Comparison of ENCODE assay signal across 19 mouse cellular contexts in the genomic region with DNA sequence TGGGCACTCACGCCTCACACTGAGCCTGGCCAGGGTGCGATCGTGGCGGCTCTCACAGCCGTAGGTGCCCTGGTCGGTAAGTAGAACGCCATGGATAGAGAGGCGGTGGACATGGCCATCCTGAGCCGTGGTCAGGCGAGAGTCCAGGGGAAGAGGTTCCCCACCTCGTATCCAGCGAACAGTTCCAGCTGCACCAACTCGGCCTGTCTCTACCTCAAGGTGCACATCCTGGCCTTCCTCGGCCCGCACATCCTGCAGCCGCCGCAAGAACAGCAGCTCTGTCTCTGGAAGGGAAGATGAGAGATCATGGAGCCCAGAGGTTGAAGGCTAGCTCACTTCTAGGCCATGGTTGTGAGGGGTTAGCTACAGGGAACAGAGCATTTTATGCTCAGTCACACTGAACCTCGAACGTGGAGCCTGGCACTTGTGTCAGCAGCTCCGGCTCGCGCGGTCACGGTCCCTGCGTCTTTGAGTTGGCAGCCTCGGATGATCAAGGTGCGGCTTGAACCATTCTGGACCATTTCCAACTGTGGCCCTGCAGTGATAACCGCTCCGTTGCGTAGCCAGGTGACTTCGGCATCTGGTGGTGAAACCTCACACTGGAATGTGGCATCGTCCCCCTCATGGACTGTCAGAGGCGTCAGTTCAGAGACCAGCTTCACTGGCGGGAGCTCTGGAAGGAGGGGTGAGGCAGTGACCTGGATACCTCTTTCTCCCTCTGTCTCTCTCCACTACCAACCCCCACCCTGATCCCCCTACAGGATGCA. TPM values are rescaled to one million over a fixed set of nuclear protein-coding genes. Genes with fewer than 3 reads are reported as not detected.
"Had no signal": no experiment of that assay in that cellular context is flagged by ENCODE, and none has a peak within 500 bp of the region (broad histone marks: within the 10 kb centered on the region; RNA-seq: fewer than 3 reads in every experiment).

No protein-coding gene starts in this region.

- H3K9ac ChIP-seq: limb, embryonic 12.5 days; limb, embryonic 15.5 days; liver, embryonic 14.5 days; liver, postnatal 0 days; lung, embryonic 14.5 days; midbrain, embryonic 12.5 days; midbrain, embryonic 15.5 days; neural tube, embryonic 12.5 days; neural tube, embryonic 15.5 days had no signal

- H3K9me3 ChIP-seq: limb, embryonic 12.5 days; limb, embryonic 15.5 days; midbrain, embryonic 12.5 days; midbrain, embryonic 15.5 days; neural tube, embryonic 12.5 days; neural tube, embryonic 15.5 days had no signal

- H3K36me3 ChIP-seq: midbrain, embryonic 15.5 days had no signal

- DNase-seq: kidney, postnatal 25 days; left cerebral cortex, postnatal 4 days; liver, postnatal 0 days; lung, embryonic 14.5 days; right cerebral cortex, adult 18-20 months; right cerebral cortex, postnatal 14 days; right cerebral cortex, postnatal 4 days; thymus, adult 2 months; thymus, postnatal 14 days; thymus, postnatal 4 days had no signal

- H3K27ac ChIP-seq: limb, embryonic 12.5 days; limb, embryonic 15.5 days; liver, embryonic 14.5 days; macrophage; midbrain, embryonic 12.5 days; midbrain, embryonic 15.5 days; neural tube, embryonic 12.5 days; neural tube, embryonic 15.5 days; stomach, postnatal 0 days had no signal

- H3K4me3 ChIP-seq: limb, embryonic 12.5 days; limb, embryonic 15.5 days; midbrain, embryonic 12.5 days; midbrain, embryonic 15.5 days; neural tube, embryonic 12.5 days; neural tube, embryonic 15.5 days had no signal

RNA-seq across cellular contexts. Expression of gene Tmem198, which starts 11.6 kb away (rescaled TPM):
- polyA plus RNA-seq: liver, postnatal 0 days; macrophage had no signal

RNA-seq across cellular contexts. Expression of gene Obsl1, which starts 15.3 kb away (rescaled TPM):
- polyA plus RNA-seq: macrophage had no signal

RNA-seq across cellular contexts. Expression of gene Inha, which starts 15.9 kb away (rescaled TPM):
- polyA plus RNA-seq: macrophage had no signal
